Mouse (Mus musculus) layer of hippocampus, adult 11-12 months (tissue): Measurements from ENCODE around the gene Sirt2.
A peak's percentile ranks its signal among the peaks of the same experiment; 100 is the strongest.

Experiments
- DNase-seq: peaks from one replicate; pipeline ENCODE4 v3.0.0; 2022; ENCODE audit warnings: low spot score

Sirt2 gene

DNA sequence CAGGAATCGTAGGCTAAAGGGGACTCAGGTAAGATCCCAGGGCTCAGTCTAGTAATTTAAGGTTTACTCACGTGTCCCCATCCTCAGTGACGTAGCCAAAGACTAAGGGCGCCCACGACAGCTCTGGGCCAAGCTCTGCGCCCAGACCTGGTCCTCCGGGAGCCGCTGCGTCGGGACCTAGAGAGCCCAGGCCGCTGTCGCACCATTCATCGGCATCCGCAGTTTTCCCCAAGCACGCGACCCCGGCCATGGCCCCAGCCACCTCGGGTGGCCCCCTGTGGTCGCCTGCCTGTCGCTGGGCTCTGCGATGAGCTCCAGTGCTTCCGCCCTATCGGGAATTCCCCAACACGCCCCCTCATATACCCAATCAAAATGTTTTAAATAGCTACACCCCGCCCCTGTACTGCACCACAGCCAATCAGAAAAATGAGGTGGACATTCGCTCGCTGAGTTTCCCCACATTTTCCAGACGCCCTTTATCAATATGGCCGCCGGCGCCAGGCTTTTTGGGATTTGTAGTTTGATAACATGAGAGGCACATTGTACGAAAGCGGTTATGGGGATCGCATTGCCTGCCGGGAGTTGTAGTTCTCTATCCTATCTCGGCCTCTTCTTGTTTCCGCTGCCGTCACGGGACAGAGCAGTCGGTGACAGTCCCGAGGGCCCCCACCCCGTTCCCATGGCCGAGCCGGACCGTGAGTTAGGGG is at the start of gene Sirt2:
Gene Sirt2, plus strand, starts transcription at position 563 of the 707 bp plus-strand sequence.
- DNase-seq: peak; percentile 100

DNA sequence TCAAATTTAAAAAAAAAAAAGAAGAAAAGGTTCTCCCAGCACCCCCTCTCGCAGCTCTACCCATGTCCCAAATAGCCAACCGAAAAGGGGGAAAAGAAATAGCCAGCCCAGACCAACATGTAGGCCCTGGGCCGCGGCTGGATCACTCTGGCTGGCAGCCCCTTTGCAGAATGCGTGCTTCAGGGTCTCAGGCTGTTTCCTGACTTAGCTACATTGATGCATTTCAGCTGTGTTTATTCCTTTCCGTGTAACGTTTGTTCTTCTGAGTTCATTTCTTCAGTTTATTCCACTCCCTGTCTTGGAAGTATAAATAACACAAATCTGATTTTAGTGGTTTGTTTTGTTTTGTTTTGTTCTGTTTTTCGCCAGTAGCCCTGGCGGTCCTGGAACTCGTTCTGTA is 48.8 kb upstream of the Sirt2 start:
- DNase-seq: no peak

DNA sequence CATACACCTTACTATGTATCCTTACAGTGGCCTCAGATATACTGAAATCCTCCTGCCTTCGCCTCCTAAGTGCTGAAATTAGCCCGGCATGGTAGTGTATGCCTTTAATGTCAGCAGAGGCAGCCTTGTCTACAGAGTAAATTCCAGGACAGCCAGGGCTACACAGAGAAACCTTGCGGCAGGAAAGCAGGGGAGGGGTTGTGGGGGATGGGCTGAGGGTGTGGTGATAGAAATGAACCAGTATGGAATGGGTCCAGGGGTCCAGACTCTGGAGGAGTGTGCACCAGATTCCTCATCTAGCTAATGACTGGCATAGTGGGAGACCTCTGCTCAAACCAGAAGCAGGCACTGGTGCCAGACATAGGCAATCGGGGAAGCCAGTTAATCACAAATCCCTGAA is 47.4 kb upstream of the Sirt2 start:
- DNase-seq: no peak

DNA sequence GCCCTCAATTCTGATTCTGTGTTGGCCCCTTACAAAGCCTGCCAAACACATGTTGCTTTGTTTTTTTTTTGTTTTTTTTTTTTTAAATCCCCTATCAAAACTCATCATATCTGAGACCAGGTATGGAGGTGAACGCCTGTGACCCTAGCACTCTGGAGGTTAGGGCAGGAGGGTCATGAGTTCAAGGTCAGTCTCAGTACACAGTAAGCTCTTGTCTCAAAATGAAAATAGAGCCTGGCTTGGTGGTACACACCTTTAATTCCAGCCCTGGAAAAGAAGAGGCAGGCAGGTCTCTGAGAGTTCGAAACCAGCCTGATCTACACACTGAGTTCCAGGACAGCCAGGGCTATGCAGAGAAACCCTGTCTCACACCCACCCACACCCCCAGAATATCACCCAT is 46.9 kb upstream of the Sirt2 start:
- no peak for DNase-seq

DNA sequence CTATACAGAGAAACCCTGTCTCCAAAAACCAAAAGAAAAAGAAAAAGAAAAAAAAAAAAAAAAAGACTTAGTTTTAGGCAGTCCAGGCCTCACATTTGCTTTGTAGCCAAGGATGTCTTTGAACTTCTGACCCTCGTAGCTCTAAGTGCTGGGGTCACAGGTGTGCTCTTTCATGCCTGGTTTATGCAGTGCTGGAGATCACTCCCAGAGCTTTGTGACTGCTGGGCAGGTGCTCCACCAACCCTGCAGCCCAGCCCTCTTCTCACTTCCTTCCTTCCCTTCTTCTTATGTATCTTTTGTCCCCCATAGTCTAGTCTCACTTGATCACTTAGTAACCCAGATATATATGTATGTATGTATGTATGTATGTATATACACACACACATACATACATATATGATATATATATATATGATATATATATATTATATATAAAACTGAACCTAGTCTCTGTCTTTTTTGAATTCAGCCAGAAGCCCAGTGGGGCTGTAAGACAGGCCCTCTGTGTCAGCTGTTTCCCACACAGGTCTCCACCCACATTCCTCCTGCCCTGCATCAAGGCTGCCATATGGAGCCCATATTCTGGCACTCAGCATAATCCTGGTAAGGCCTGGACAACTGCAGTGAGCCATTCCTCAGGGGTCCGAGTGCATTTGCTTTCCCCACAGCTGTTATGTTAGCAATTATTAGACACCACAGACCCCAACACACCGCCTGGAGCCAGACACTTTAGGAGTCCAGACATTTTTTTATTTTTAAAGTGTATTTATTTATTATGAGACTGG is 45.6 kb upstream of the Sirt2 start:
- no peak for DNase-seq

DNA sequence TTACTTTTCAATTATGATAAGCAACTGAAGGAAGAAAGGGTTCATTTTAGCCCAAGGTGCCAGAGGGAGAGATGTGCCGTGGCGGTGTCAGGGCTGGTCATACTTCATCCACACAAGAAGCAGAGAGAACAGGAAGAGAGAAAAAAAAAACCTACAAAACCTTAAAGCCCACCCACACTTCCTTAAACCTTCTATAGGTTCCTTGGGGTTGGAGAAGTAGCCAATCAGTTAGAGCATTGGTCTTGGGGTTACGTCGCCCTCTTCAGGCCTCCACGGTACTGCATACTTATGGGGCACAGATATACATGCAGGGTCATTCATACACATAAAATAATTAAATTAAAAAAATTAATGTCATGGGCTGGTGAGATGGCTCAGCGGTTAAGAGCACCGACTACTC is 44.5 kb upstream of the Sirt2 start:
- DNase-seq: no peak

DNA sequence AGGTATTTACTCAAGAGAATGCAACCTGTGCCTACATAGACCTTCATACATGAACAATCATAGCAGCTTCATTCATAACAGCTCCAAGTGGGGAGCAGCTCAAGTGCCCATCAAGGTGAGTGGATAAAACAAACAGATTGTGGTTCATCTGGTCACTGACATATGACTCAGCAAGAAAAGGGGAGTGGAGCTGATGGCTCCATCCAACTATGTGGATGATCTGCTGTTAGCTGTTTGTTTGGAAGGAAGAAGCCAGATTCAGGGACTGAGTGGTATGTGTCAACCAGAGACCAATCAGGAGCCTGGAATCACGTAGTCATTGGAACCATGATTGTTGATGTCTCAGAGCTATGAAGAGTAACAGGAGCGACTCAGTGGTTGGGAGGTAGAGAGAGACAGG is 41.9 kb upstream of the Sirt2 start:
- no peak for DNase-seq

DNA sequence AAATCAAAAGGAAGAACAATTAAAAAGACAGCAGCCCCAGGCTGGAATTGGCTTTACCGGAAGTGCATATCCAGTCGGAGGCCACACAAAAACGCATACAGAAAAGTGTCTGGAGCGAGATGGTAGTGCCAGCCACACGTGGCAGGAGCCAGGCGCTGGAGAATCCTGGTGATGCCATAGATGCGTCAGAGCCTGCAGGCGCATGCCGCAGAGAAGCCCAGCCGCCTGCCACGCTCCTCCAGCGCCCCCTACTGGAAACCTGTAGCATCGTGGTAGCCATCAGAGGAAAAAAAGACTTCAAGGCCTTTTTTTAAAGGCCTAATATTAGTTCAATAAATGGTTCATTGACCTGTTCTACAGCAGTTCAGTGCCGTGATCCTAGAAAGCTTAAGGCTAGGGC is 39.9 kb upstream of the Sirt2 start:
- DNase-seq: peak; percentile 79

DNA sequence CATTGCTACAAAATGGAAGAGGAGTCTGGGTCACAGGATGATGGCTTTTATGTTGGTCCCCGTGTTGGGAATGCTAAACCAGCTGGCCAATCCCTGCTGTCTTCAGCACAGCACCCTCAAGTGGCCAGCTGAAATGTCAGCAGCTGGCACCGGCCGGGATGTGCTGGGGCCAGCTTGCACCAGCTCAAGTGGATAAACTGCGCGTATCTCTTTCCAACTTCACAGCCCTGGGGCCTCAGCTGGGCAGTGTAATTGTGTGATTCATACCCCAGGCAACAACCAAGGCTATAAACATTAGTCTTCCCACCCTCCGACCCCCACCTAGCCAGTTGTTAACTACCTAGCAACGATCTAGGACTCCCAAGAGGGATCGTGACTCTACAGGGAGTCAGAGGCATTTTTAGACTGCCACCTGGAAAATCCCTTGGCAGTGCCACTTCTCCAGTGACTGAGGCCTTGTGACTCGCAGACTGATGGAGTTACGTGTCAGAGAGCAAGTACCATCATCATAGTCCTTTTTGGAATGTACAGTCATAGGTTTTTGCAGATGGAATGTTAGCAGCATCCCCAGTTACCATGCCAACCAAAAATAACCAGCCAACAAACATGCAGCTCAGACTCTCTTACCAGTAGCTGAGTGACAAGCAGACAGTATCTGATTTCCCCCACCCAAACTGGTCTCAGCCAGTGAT is 38.7 kb upstream of the Sirt2 start:
- DNase-seq: peak; percentile 53

DNA sequence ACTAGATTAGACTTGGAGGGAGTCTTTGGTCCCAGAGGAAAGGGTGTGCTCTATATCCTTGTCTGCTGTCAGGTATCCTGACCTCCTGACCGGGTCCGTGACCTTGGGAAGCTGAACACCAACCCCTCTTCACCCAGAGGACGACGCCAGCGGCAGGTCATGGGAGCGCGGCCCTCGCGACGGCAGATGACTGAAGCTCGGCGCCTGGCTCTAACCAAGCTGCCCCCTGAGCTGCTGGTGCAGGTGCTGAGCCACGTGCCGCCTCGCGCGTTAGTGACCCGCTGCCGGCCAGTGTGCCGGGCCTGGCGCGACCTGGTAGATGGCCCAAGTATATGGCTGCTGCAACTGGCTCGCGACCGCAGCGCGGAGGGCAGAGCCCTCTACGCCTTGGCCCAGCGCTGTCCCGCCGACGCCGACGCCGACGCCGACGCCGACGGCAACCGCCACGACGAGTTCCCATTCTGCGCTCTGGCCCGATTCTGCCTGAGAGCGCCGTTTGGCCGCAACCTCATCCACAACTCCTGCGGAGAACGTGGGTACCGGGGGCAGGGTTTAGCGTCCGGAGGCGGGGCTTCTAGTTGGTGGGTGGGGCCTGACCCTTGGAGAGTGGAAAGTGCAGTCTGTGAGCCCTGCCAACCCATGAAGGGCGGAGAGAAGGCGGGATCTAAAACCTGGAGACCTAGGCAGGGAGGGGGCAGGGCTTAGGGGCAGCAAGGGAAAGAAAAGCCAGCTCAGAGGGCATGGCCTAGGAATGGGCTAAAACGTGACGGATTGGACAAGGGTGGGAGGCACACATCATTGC is 34.0 kb upstream of the Sirt2 start:
- peak; percentile 59 for DNase-seq

DNA sequence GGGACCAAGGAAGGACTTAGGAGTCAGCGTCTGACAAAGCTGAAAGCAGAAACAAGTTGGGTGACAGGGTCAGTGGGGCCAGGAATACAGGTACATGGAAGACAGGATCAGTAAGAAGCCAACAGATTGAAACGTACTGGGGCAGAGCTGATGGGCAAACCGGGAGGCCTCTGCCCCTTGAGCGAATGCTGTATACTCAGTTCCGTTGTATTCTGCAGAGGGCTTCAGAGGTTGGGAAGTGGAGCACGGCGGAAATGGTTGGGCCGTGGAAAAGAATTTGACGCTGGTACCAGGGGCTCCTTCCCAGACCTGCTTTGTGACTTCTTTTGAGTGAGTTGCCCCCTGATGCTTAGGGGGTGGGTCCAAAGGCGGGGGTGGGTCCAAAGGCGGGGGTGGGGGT is 33.3 kb upstream of the Sirt2 start:
- DNase-seq: no peak

DNA sequence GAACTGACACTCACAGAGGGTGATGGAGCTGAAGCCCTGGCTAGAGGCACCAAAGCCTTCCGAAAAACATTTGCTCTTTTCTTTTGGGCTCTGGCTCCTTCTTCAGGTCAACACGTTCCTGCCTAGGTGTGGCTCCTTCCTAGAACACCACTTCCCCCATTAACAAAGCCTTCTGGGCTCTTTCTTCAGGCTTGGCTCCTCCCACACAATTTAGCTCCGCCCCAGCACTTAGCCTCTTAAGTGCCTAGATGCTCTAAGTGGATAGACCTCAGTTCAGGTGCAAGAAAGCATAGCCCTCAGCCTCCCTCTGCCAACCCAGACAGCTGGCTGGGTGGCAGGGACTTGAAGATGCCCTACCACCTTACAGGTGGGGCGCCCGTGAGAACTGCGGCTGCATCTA is 30.8 kb upstream of the Sirt2 start:
- DNase-seq: no peak

DNA sequence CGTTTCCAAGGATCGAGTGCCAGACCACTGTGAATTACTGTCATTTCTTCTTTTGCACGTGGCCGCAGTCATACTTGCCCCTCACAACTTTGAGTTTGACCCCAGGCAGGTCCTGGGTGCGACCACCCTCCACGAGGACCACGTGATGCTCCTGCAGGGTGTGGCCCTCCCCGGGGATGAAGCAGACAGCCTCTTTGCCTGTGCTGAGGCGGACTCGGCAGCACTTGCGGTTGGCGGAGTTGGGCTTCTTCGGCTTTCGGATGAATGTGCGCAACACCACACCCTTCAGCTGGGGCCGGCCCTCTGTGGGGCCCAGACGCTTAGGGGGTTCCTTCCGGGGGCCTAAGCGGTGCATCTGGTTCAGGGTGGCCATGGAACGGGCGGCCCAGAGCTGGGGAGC is 26.7 kb upstream of the Sirt2 start:
- DNase-seq: no peak

DNA sequence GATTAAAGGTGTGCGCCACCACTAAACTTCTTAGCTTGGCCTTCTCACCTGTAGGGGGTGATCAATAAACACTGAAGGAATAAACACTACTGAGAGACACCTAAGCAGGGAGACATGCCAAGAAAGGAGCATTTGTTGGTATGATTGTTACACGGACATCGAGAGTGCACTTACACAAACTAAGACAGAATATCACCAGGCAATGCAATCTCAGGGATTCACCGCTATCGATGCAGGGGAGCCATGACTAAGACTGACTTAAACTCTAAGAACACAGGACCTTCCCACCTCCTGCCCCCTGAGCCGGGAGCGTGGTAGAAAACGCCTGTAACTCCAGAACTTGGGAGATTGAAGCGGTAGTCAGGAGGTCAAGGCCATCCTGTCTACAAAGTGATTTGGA is 25.6 kb upstream of the Sirt2 start:
- no peak for DNase-seq

DNA sequence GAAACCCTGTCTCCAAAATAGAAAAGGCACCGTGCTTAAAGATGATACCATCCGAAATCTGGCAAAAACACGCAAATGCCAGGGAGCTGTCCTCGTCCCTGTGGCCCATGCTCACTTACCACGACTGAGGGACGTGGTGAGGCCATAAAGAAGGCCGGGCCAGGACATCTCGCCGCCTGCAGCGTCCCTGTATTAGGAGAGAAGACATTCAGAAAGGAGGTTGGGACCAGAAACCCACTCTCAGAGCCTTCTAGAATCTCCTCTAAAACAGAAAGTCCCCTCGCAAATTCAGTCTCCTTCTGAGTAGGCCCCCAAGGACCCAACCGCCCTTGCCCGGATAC is 25.2 kb upstream of the Sirt2 start:
- DNase-seq: no peak

DNA sequence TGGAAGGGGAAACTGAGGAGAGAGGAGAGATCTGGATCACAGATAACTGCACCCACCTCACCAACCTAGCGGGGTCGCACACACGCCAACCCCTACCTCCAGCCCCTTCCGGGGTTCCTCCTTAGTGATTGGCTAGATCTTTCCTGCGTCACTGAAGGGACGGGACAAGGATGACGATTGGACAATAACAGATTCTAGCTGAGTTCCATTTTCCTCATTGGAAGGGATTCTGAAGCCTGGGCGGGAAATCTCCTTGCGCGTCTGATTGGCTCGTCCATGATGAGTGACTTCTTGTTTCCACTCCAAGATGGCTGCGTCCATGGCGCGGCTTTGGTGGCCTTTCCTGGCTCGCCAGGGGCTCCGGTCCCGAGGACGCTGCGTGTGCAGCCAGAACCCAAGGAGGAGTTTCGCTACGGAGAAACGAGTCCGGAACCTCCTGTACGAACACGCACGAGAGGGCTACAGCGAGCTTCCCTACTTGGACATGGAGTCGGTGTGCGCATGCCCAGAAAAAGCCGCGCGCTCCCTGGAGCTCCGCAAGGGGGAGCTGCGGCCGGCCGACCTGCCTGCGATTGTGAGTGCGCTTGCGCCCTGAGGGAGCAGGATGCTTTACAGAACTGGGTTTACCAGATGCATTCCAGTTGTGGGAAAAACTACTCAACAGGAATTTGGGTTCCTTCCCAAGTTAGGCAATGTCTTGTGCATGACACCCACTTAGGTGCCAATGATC is 24.7 kb upstream of the Sirt2 start, which contains the start of the genes Mrps12 and Sars2:
Gene Mrps12, minus strand, starts transcription at position 112 of the 730 bp plus-strand sequence.
Gene Sars2, plus strand, starts transcription at position 284 of the 730 bp plus-strand sequence.
- peak; percentile 98 for DNase-seq

DNA sequence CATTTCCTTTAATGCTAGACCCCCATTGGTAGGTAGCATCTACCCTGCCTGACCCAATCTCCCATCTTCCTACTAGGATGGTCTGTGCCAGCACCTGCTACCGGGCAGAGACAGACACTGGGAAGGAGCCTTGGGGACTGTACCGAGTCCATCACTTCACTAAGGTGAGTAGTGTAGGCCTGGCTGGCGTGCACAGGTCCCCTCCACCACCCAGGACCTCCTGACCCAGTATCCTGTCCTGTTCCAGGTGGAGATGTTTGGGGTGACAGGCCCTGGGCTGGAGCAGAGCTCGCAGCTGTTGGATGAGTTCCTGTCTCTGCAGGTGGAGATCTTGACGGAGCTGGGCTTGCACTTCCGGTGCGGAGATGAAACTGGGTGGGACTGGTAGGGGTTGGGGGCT is 16.6 kb upstream of the Sirt2 start:
- DNase-seq: no peak

DNA sequence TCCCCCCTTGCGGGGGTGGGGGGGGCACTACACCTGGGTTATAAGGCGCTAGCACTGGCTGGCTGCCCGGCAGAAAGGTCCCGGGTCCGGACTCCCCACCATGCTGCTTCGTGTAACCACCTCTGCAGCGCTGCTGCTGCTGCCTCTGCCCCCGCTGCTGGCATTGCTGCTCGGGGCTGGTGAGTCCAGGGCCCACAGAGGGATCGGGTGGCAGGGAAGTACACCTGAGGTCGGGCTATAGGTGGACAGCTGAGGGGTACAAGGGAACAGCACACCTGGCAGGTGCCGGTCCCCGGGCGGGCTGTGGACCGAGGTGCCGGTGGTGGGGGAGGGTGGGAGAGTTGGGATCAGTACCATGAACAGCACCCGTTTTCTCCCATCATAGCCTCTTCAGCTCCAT is 10.5 kb upstream of the Sirt2 start, which contains the start of gene Ccer2:
Gene Ccer2, plus strand, starts transcription at position 96 of the 400 bp plus-strand sequence.
- DNase-seq: no peak

DNA sequence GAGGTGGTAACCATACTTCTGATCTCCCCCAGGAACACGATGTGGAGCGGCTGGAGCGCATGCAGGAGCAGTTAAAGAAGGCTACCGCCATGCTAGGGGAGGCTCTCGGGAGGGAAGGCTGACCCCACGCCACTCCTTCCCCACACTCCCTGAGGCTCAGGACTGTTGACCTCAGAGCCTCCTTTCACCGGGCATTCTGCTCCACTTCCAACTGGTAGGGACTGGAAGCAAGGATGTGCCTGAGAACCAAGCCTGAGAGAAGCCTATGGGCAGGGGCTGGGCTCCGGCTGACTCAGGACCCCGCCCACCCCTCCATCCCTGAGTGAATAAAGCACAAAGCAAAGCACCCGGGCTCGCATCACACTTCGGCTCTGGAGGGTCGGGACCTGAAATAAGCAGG is 7.9 kb upstream of the Sirt2 start:
- no peak for DNase-seq

DNA sequence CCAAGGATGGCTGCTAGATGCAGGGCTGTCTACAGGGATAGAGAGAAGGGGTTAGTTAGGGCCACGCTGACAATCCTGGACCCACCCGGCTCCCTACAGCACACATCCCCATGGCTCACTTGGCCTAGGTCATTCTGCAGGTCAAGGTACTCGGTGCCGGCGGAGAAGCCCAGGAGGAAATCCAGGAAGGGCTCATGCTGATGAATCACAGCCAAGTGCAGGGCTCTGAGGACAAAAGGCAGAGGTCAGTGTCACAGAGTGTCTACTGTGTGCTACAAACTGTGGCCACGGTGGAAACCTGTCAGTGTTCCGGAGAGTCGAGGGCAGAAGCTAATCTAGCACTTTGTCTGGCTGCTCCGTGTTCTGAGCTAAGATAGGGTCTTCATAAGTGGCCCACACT is 4.6 kb upstream of the Sirt2 start:
- DNase-seq: no peak

DNA sequence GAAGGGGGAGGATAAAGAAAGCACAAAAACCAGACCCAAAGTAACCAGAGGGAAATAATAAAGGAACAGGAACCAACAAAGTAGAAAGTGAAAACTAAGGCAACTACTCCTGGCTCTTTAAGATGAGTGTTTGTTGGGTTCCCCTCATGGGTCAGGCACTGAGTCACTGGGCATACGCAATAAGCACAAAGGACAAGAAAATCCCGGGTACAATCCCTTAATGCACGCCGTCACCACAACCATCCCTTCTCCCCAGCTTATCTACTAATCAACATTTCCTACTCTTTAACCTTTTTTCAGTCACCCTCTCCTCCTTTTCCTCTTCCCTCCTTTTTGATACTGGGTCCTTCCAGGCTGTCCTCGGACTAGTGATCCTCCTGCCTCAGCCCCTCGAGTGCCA is 1.3 kb upstream of the Sirt2 start:
- no peak for DNase-seq
